Mouse (Mus musculus) ES-E14 (cell line): ENCODE measurements around the gene Aacs.

Source experiments
- CHD2 ChIP-seq: IDR thresholded peaks from 2 replicates; pipeline ENCODE4 v1.6.1; 2014; ENCODE audit warnings: mild to moderate bottlenecking, low read depth, low read length, inconsistent platforms
- HCFC1 ChIP-seq: IDR thresholded peaks from 2 replicates; pipeline ENCODE4 v1.6.1; 2012; ENCODE audit warnings: low read length, inconsistent platforms, borderline replicate concordance; ENCODE audit not compliant: insufficient read depth

GRCm38 (mm10) chr5:125482474-125482873, 6.9 kb downstream of the Aacs start:
- TF ChIP-seq HCFC1, result no peak
- no peak for TF ChIP-seq CHD2
